Mouse (Mus musculus) cerebellum, adult 9-11 months (tissue): ENCODE data around the gene Ltbp3.

Source experiments
- DNase-seq: peaks from one replicate; pipeline ENCODE4 v3.0.0; 2022

The Ltbp3 gene

DNA sequence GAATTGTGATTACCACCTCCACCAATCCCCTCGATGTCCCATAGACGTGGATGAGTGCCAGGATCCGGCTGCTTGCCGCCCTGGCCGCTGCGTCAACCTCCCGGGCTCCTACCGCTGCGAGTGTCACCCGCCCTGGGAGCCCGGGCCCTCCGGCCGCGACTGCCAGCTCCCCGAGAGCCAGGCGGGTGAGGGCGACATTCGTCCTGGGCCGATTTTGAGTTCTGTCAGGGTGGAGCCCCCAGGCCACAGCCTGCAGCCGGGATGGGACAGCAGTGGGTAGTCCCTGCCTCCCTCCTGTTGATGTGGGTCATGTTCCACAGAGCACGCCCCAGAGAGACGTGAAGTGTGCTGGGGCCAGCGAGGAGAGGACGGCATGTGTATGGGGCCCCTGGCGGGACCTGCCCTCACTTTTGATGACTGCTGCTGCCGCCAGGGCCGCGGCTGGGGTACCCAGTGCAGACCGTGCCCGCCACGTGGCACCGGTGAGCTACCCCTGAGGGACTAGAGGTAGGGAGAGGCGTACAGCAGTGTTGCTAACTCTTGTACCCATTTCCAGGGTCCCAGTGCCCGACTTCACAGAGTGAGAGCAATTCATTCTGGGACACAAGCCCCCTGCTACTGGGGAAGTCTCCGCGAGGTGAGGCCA, 16.4 kb downstream of the Ltbp3 start:
- DNase-seq, result no peak

DNA sequence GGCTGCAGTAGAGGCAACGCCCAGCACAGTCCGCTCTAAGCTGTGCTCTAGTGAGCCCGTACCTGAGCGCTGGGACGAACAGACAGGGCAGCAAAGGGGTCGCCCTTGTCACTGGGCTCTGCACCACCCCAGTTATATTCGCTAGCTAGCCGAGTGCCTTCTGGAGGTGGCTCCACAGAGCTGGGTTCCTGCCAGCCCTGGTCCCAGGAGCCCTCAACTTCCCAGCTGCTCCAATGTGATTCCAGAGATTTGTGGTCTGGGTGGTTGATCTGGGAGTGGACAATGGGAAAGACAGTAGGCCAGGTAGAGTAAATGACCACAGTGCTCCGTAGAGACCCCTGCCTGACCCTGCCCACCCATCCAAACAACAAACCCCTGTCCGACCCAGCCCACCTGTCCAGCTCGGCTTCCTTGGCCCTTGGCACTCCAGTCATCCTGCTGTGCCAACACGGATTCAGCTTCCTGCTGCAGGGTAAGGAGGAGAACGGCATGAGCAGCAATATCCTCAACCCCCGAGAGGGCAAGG, 18.2 kb downstream of the Ltbp3 start:
- peak; percentile 43 for DNase-seq

DNA sequence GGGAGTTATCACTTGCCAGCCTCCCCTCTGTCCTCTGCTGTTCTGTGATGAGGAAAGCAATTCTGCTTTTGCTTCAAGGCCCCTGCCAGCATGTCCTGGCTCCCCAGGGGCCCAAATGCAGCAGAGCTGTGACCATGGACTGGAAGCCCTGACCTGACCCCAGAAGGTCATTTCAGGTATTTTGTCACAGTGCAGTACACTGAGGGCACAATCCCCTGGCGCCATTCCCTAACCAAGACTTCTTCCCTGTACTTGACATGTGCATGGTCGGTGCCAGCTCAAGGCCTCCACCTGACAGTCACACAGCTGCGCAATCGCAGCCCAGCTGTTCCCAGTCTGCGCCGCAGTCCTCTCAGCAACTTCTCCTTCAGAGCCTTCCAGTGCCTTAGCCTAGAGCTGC, 22.5 kb downstream of the Ltbp3 start:
- DNase-seq, result no peak

DNA sequence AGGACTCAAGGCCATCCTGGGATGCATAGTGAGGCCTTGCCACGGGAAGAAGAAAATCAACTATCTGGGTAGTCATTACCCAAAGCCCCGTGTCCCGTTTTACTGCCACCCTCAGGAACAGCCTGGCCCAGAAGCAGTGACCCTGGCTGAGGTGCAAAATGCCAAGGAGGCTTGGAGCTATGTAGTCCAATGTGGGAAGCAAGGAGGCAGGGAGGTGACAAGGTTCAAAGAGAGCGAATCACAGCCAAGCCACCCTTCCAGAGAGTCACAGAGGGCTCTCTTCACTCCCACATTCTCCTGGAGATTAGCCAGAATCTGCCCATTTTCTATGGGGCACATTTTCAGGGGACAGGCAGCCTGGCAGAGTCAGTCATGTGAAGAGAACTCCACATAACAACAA, 26.6 kb downstream of the Ltbp3 start:
- DNase-seq, result no peak

DNA sequence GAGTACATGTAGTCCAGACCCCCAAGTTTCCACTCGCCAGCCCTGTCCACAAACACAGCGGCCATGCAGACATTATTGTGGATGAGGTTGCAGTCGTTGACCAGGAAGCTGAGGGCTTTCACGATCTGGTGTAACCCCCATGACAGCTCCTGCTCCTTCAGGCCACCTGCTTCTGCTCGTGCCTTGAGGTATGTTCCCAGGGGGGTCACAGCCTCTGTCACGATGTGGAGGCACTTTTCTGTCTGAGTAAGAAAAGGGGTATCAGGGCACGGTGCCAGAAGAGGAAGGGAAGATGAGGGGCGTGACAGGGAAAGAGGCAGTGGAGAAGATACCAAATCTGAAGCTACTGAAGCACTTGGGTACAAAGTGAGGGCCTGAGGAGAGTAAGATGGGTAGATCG, 29.6 kb downstream of the Ltbp3 start:
- peak; percentile 66 for DNase-seq

DNA sequence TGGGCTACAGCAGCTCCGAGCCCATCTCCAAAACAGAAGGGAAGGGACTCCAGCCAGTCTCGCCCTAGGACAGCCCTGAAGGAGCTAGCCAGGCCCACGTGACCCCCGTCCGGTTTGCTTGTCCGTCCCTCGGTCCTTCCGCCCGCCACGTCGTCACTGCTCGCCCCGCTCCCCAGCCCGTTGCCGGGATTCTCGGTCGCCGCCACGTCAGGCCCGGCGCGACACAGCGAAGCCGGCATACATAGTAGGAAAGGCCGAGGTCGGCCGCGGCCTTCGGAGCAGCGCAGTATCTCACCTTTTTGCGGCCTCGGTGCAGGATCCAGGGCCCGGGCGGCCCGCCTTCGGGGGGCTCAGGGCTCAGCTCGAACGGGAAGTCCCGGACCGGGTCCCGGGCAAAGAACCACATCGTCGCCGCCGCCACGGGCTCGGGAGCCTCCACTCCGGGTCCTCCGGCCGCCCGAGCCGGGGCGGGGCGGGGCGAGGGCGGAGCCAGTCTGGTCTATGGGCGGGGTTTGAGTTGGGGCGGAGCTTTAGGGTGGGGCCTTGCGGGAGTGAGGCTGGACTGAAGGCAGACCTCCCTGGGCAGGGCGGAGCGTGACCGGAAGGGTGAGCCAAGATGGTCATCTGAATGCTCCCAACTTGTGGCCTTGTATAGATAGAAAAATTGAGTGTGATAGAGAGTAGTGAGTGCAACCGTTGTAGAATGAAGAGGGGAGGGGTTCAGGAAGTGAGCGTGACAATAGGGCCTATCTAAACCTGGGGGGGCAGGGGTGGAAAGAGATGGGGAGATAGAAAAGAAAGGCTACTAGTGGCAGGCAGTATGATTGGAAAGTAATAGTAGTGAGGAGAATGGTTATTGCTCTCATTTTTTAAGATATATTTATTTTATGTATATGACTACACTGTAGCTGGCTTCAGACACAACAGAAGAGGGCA, 30.5 kb downstream of the Ltbp3 start, which contains the start of gene Scyl1:
Scyl1 (minus strand) TSS at position 495 of the 936 bp plus-strand sequence.
- DNase-seq, result peak; percentile 96

DNA sequence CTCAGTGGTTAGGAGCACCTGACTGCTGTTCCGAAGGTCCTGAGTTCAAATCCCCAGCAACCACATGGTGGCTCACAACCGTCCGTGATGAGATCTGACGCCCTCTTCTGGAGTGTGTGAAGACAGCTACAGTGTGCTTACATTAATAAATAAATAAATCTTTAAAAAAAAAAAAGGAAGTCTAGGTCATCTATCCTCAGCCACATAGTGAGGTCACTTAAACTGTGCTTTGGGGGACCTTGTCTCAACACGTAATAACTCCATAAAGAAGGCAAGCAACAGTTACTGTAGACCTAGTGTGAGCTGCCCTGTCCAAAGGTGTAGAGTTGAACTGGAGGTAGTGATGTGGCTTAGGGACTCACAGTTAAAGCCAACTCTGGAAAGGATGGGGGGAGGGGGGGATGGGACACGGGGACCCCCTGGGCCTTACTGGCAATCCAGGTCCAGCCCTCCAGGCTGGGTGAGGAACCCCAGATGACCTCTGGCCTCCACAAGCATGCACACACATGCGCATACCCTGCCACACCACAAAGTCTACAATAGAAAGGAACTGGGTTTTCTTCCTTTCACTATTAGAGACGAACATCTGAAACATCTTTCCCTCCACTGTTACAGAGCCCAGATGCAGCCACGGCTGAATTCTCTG, 36.8 kb downstream of the Ltbp3 start:
- no peak for DNase-seq

DNA sequence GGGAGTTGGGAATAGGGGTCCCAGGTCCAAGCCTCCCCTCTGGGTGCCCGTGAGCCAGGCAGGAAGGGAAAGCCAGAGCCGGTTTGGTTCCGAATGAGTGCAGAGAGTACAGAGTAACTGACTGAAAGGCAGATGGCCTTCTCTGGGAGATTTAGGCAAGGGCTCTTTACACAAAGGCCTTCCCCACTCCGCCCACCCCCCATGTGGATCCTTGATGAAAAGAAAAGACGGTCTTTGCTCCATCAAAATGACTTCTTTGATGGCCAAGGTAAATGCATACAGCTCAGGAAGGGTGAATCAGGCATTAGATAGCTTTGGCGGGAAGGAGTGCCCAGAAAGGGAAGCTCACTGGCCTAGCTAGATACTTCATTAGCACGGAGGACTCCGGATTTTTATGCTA, 37.6 kb downstream of the Ltbp3 start:
- DNase-seq, result no peak

DNA sequence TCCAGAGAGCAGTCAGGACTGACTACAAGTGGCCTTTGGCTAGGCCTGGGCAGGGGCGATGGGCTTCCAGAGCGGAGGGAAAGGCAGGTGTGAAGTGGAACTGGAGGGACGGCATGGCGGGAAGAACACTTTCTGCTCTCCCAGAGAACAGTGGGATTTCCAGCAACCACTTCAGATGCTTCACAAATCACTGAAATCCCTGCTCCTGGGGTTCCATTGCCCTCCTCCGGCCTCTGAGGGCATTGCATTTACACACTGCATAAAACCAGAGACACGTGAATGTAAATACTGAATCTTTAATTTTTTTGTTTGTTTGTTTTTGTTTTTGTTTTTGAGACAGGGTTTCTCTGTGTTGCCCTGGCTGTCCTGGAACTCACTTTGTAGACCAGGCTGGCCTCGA, 39.5 kb downstream of the Ltbp3 start:
- no peak for DNase-seq

DNA sequence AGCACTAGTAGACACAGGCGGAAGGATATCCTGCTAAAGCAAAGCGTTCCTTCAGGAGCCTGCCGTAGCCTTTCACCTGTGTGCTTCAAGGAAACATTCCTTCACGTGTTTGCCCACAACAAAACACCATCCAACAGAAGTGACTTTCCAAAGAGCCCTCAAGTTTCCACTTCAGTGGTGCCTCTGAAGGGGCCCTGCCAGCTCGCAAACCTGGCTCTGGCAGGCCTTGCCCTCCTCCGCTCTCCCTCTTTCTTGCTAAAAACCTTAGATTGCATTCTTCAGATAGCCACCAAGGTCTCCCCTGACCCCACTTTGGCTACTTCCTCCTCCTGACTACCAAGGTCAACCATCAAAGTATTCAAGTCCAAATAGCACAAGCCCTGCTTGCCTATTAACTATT, 40.8 kb downstream of the Ltbp3 start:
- no peak for DNase-seq

DNA sequence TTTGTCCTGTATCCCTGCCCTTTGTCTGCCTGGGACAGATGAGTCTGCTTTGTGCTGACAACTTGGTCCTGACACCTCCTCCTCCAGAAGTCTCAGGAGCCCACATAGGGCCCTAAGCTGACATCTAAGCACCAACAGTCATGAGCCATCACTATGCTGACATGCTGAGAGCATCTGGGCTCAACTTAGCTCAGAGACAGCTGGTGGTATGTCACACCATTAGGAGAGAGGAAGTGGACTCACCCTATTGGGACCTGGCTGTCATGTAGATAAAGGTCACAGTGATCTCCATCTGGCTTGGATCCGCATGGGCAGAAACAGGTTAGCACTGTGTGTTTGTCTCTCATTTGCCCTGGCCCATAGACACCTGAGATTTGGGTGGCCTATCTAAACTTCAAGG, 41.4 kb downstream of the Ltbp3 start:
- no peak for DNase-seq

DNA sequence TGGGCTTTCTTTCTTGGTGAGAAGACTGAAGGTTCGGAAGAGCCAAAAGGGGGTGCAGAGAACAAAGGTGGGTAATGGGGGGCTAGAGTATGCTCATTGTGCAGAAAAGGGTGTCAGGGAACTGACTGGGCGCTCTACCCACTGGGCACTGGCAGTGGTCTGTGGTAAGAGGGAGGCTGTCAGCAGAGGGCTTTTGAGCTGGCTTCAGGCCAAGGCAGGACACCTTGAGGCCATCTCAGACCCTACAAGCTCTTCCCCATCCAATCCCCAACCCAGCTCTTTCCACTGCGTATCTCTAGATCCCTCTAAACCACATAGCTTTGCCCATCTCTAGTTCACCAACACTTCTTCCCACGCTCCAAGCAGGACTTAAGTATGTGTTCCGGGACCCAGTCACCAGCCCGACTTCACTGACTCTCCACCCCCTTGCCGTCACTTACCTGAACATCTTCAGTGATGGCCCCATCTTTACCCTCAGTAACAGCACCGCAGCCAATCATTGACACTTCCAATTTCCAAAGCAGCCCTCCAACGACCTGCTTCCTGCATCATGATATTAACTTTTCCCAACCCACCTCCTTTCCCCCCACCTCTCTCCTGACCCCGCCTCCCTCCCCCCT, 44.4 kb downstream of the Ltbp3 start:
- DNase-seq, result no peak

DNA sequence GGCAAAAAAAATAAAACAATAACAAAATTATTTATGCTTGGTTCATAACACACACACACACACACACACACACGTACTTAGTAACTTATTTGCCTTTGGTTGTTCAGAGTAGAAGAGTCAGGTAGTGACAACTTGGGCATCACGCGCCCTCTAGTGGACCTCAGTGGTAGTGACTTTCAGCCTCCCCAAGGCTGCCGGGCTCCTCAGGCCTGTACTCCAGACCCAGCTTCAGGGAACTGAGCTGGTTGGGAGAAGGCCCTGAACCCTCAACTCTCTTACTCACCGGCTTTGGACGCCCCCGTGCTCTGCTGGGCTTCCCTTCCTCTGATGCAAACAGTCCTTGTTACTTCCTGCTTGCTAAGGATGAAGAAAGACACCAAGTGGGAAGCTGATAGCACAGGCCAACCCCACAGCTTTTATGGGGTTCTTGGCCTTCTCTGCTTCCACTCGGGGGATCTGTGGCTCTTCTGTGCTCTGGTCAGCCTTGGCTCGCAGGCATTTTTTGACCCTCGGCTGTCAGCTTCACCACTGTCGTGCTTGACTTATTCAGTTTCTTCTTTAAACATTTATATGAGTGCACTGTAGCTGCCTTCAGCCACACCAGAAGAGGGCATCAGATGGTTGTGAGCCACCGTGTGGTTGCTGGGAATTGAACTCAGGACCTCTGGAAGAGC, 45.9 kb downstream of the Ltbp3 start:
- peak; percentile 85 for DNase-seq

DNA sequence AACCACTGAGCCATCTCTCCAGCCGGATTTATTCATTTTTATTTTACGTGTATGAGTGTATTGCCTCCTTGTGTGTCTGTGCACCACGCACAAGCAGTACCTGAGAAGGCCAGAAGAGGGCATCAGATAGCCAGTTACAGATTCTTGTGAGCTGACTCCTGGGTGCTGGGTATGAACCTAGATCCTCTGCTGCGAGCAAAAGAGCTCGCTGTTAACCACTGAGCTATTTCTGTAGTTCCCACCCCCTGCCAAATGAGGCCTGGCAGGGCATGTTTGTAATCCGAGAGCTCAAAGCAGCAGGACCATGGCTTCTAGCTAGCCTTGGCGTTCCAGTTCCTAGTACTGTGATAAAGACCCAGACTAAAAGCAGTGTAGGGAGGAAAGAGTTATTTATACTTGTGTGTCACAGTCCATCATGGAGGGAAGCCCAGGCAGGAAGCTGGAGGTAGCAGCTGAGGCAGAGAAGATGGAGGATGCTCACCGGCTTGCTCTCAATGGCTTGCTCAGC, 46.5 kb downstream of the Ltbp3 start:
- peak; percentile 90 for DNase-seq

DNA sequence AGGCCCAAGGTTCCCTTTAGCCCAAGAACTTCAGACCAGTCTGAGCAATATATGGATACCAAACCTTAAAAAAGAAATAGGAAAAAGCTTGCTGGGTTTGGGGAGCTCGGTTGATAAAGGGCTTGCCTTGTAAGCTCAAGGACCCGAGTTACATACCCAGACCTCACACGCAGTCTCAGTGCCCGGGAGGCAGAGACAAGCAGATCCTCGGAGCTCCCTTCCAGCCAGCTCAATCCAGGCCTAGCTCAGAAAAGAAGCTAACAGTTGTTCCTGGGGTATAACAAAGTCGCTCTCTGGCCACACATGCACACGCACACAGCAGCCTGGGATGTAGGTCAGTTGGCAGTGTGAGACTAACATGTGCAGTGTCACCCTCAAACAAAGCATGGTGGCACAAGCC, 47.2 kb downstream of the Ltbp3 start:
- peak; percentile 25 for DNase-seq

DNA sequence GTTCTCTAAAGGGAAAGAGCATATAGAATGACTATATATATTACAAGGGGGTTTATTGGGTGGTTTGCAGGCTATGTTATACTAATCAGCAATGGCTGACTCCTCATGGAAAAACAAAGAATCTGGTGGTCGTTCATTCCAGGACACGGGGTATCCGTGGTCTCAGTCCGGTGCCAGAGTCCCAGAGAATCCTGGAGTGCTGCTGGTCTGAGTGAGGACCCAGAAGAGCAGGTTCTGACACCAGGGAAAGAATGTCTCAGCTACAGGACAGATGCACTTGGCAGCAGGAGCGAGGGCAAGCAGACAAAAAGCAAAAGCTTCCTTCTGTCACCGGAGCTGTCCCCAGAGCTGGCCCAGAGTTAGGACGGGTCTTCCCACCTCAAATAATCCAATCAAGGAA, 47.9 kb downstream of the Ltbp3 start:
- DNase-seq, result peak; percentile 26

DNA sequence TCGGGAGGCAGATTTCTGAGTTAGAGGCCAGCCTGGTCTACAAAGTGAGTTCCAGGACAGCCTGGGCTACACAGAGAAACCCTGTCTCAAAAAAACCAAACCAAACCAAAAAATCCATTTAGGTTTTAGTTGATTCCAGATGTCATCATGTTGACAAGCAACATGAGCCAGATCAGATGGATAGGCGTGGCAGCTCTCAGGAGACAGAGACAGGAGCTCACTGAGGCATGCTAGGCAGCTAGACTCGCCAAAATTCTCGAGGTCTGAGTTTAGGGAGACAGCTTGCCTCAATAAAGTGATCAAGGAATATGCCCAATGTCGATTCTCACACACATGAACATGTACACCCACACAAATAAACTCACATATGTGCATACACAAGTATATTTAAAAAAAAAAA, 48.4 kb downstream of the Ltbp3 start:
- no peak for DNase-seq

DNA sequence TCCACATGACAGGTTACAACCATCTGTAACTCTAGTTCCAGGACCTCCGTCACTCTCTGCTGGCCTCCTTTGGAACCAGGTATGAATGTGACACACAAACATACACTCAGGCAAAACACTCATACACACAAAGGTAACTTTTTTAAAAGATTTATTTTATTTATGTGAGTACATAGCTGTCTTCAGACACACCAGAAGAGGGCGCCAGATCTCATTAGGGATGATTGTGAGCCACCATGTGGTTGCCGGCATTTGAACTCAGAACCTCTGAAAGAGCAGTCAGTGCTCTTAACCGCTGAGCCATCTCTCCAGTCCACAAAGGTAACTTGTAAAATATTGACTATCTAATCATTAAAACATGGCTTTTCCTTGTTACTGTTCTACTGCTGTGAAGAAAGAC, 50.6 kb downstream of the Ltbp3 start:
- peak; percentile 12 for DNase-seq

DNA sequence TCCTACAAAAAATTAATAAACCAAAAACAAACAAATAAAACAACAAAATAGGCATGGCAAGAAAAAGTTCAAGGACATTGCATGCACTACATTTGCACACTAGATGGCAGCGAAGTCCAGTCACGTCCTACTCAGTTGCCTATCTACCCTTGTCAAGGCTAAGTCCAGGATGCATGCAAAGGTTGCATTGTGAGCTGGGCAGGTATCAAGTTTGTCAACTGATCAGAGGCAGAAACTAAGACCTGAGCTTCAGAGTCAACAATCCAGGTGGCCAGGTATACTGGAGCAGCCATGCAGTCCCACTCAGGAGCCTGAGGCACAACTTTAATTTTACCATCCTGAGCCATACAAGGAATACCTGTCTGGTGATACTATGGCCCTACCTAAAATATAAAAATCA, 52.4 kb downstream of the Ltbp3 start:
- peak; percentile 72 for DNase-seq

DNA sequence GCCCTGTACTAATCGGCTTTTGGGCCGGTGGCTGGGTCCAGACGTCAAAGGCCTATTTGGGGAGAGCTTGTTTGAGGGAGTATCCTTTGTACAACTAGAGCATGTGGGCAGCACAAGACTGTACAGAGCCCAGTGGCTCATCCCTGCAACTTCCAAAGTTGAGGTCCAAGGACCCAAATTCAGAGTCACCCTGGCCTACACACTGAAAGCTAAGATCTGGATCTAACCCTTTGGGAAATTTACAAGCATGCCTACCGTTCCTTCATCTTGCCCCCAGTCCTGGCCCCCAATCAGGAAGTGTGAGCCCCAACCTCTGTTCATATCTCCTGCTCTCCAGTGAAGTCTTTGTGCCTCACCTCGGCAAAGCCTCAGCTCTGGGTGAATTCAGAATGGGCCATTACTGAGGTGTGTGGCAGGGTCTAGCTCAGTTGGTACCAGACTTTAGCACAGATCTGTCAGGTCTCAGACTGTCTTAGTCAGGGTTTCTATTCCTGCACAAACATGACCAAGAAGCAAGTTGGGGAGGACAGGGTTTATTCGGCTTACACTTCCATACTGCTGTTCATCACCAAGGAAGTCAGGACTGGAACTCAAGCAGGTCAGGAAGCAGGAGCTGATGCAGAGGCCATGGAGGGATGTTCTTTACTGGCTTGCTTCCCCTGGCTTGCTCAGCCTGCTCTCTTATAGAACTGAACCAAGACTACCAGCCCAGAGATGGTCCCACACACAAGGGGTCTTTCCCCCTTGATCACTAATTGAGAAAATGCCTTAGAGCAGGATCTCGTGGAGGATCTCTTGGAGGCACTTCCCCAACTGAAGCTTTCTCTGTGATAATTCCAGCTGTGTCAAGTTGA, 53.4 kb downstream of the Ltbp3 start:
- peak; percentile 31 for DNase-seq
